Mouse (Mus musculus): ENCODE results near the gene Tmem129.

Tmem129 gene

DNA sequence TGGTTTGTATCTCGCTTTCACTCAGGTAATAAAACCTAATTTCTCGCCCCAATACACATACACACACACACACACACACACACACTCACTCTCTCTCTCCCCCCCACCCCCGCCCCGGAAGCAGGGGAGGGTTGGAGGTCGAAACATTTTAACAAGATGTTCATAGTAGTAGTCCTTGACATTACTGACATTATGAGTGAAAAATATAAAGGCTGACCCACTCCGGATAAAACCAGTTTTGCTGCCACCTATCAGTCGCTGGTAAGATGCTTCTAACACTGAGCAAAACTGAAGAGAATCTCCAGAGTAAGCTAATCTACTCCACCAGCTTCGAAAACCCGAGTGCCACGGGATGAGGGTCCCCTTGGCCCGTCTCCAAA is 6.7 kb downstream of the Tmem129 start:
- in situ Hi-C loops (cut with MboI; ENCODE audit: low sequenced_read_pairs) = no loop called here

DNA sequence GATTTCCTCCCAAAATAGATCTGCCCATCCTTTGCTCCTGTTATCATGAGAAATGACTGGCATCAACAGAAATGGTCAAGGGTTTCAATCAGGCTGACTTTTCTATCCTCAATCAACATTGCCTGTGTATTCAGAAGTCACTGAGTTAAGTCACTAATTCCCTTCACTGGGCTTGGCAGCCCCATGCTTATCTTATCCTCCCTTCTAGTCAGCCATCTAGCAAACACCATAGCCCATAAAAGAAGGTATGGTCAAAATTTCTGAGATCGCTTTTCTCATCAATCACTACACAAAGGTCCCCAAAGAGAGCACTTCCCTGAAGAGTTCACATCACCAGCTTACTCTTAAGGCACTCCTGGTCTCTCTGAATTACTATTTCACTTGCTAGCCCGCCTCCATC is 7.2 kb downstream of the Tmem129 start:
- in situ Hi-C loops (cut with MboI; ENCODE audit: low sequenced_read_pairs) = no loop called here

DNA sequence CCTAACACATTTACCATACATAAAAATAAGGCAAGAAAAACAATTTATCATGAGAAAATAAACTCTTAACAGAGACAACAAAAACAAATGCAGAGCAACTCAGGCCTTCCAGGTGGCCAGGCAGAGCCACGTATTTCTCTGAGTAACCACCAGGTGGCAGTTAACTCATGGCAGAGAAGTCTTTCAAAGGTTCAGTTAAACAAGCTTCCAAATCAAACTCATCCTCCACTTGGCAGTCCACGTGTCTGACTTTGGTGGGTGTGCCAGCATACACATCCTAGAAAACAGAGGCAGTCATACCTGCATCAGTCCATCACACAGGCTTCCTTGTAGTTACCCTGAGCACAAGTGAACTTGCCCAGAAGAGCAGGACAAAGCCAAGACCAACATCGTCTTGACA is 17.6 kb downstream of the Tmem129 start:
- in situ Hi-C loops (cut with MboI; ENCODE audit: low sequenced_read_pairs) = no loop called here

DNA sequence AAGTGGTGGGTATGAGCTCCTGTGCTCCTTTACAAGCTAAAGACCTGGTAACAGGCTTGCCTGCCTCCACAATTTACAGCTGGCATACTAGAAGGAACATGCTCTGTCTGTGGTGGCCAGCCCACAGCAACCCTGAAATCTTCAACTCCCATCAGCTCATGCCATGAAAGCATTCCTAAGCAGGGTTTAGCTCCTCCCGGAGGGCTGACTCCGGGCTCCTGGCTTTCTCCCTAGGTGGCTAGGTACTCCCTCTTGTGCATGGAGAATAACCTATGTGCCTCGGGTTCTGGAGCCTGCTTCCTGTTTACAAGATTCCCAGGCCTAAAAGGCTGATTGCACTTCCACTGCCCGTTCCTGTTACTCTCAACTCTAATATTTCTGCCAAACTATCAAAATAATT is 19.4 kb downstream of the Tmem129 start:
- in situ Hi-C loops (cut with MboI; ENCODE audit: low sequenced_read_pairs) = no loop called here

DNA sequence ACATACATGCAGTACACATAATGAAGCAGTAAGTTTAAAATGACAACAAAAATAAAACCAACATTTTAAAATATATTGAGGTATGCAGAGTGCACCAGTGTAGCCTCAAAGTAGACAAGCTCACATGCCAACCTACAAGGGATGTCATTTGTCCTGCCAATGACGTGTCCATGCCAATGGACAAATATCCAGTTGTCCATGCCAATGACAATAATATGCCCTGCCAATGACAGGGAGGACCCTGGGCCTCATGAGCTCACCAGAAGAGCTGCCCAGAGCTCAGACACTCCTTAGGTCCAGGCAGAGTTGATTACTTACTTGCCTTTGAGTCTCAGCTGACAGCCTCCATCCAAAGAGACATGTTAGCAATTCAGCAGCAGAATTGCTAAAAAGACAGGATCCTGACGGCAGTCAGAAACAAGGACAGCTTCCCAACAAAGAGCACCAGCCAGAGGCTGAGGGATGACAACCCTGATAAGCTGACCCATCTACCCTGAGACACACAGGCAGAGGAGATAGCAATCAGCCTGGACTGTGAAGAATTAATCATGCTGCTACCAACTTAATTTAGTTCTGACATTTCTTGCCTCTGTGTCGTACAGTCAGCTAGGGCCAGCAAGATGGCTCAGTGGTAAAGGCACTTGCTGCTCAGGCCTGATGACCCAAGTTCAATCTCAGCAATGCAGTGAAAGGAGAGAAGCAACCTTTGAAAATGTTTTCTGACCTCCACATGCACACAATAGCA is 20.4 kb downstream of the Tmem129 start:
- in situ Hi-C loops (cut with MboI; ENCODE audit: low sequenced_read_pairs) = no loop called here

DNA sequence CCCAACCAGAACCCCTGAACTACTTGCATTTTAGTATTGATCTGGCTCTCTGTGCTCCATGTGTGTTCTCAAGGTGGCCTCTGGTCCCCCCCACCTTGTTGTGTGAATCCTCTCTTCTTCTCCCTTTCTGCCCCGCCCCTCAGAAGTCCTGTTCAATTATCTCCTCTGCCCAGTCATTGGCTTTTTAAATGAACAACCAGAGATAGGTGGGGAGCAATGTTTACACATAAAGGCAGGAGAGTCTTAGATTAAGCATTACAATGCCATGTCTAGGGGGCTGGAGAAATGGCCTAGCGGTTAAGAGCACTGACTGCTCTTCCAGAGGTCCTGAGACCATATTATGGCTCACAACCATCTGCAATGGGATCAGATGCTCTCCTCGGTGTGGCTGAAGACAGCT is 22.9 kb downstream of the Tmem129 start:
- in situ Hi-C loops (cut with MboI; ENCODE audit: low sequenced_read_pairs) = no loop called here

DNA sequence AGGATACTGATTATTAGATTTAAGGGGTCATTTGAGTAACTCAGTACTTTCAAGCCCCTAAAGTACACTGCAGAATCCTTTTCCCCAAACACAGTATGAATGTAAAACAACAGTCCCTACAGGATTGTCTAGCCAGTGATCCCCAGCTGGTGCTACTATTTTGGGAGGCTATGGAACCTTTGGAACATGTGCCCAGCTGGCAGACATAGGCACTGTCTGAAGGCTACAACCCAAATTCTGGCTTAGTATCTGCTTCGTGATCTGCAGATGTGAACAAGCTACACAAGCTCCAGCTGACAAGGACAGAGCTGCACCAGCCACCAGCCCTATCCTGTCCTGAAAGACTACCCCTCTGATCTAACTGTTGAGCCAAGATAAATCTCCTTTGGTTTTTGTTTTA is 25.7 kb downstream of the Tmem129 start:
- in situ Hi-C loops (cut with MboI; ENCODE audit: low sequenced_read_pairs) = no loop called here

DNA sequence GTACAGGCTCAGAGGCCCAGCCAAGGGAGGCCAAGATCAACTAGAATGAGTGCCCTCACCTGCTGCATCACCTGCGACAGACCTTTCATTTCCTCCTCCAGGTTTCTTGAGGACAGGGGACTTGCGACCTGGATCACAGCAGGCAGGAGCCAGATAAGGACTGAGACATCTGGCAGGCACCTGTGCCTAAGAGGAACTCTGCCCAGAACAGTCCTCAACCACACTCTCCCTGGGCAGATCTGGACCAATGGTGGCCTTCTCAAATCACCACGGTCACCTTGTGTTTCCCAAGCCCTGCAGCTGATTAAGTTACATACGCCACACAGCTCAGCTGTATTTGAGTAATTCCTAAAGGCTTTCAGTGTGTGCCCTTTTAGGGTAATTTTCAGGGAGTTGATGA is 27.6 kb downstream of the Tmem129 start:
- in situ Hi-C loops (cut with MboI; ENCODE audit: low sequenced_read_pairs) = no loop called here

DNA sequence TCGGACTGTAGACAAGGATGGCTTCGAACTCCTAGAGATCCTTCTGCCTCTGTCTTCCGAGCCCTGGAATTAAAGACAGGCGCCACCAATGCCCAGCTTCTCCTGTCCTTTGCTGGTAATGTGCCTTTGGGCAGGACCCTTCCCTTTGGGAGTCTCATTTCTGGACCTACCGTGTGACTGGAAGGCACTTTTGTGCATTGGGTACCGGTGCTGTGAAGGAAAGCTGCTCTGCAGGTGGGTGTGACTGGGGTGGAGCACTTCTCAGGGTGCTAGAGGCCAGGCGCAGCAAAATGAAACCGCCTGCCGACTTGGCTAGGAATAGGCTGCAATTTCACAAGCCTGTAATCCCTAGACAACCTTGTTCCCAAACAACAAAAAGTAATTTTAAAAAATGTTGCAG is 28.2 kb downstream of the Tmem129 start:
- in situ Hi-C loops (cut with MboI; ENCODE audit: low sequenced_read_pairs) = no loop called here

DNA sequence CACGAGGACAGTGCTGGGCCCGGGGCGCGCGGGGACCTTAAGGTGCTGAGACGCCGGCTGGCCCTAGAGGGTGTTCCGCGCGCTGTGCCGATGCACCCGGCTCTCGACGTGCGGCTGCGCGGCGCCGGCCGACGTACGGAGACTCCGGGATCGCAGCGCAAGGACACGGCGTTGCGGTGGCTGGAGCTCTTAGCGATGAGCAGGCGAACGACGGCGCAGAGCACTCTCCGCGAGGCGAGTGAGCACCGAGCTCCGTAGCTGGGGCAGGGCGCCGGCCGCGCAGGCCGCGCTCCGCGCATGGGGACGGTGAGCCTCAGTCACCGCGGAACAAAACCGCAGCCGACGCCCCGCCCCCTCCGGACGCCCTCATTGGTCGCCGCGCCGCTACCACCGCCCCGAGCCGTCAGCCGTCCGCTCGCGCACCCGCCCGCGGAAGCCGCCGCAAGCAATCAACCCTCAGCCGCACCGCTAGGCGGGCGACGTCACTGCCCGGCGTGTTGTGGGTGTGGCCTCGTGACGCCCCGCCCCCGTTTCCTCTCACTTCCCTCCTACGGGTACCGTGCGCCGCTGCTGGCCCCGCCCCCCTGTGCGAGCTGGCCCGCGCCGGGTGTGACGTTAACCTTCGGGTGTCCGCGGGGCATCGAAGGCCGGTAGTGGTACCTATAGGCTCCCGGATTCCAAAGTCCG is 28.8 kb downstream of the Tmem129 start, which contains the start of the genes Fam53a and Gm9903:
Gene Fam53a, minus strand, starts transcription at position 335 of the 687 bp plus-strand sequence.
Gene Gm9903, plus strand, starts transcription at position 625 of the 687 bp plus-strand sequence.
- in situ Hi-C loops (cut with MboI; ENCODE audit: low sequenced_read_pairs) = no loop called here

DNA sequence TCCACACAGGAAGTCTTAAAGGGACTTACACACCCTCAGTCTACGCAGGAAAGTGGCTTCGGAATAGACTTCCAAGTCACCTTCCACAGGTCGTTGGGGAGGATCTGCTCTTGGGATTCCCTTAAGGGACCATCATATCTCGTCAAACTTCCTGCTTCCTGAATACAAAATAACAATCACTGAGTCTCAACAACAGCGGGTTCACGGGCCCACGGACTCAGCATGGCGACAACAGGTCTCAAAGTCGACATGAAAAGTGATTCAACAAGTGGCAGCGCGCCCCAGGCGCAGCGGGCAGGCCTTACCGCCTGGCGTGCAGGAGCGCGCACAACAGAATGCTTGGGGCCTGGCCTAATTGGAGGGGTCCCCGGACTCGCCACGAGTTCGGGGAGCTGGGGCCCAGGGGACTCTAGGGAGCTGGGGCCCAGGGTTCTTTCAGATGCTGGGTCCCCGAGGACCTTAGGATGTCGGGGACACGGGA is 29.4 kb downstream of the Tmem129 start:
- in situ Hi-C loops (cut with MboI; ENCODE audit: low sequenced_read_pairs) = no loop called here

DNA sequence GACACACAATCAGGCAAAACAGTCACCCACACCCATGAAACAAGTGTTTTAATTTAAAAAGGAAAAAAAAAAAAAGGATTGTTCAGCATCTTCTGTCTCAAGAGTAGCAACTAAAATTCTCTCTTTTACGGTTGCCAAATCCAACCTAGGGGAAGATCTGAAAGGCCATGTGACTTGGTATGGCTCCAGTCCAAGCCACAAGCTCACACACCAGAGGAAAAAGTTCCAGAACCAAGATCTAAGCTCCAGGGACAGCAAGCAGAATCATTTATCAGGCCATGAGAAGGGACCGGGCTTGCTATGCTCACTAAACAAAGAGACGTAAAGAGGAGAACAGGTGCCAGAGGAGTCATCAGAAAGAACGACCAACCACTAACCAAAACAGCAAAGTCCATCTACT is 30.2 kb downstream of the Tmem129 start:
- in situ Hi-C loops (cut with MboI; ENCODE audit: low sequenced_read_pairs) = no loop called here

DNA sequence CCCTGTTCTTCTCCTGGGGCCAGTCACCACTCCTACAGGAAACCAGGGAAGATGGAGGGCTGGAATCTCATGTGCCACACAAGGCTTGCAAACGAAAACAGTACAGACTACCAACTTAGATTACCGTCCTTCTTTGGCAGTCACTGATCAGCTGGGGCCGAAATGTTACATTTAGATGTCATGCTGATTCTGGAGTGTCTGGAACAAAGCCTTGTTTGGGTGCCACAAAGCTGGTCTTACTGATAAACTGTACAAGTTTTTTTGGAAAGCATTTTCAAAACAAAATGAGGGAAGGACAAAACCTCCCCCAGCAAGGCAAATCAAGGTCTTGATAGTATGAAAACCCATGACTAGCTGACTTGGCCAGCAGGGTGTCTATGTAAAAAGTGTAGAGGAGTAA is 34.5 kb downstream of the Tmem129 start:
- in situ Hi-C loops (cut with MboI; ENCODE audit: low sequenced_read_pairs) = no loop called here

DNA sequence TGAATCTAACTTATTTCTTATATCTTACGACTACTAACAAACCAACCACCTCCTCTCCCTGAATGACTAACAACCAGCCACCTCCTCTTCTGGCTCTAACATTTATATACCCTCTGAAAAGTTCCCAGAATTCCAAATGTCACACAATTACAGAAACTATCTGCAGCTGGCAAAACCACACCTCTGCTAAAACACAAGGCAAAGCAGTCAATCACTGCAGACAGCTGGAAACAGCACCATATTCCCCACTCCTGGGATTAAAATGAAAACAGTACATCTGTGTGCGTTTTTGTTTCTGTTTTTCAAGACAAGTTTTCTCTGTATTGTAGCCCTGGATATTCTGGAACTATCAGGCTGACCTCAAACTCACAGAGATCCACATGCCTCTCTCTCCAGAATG is 35.5 kb downstream of the Tmem129 start:
- in situ Hi-C loops (cut with MboI; ENCODE audit: low sequenced_read_pairs) = no loop called here

DNA sequence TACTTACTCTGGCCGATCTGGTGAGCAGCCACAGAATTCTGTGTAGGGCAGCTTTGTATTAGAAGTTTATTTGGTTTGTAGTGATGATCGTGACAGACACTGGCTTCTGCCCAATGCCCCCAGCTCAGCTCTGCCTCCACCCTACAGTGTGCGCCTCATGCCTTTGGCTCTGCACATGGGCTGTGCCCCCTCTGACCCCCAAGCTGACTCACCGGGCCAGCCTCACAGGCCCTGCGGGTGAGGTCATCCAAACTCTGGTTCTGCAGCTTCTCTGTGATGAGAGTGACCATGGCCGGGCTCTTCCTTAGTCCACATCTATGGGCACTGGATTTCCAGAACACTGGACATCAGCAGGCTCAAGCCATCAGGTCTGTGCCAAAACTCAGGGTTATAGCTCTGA is 43.8 kb downstream of the Tmem129 start:
- in situ Hi-C loops (cut with MboI; ENCODE audit: low sequenced_read_pairs) = no loop called here

DNA sequence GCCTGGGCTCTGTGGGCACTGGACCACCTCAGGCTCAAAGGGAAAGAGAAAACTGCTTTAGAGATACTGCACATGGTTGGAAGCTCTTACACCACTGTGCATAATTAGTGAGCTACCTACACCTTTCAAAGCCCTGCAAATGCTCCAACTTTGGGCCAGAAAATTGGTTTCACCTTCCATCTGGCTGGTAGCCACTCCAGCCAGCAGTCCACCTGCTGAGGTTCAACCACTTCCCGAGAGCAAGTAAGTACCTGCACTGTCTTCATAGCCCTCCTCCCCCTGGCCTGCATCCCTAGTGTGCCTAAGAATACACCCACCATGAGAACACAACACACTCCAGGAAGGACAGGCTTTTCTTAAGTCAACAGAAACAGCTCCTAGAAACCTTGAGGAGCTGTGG is 46.4 kb downstream of the Tmem129 start:
- in situ Hi-C loops (cut with MboI; ENCODE audit: low sequenced_read_pairs) = no loop called here

DNA sequence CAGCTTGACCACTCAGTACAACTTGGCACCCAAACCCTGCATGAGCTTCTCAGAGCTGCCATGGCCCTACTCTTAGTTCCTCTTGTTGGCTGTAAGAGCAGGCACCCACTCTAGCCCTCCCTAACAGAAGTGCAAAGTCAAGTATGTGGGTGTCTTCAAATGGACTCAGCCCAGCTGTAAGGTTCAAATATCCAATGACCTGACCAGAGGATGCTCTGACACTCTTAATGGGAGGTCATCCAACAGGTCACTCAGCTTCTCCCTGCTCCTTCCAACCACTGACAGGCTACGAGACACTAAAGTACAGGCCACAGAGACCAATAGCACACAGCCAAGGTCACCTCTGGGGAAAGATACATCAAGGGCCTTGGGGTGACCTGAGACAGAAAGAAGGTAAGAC is 49.0 kb downstream of the Tmem129 start:
- in situ Hi-C loops (cut with MboI; ENCODE audit: low sequenced_read_pairs) = no loop called here

DNA sequence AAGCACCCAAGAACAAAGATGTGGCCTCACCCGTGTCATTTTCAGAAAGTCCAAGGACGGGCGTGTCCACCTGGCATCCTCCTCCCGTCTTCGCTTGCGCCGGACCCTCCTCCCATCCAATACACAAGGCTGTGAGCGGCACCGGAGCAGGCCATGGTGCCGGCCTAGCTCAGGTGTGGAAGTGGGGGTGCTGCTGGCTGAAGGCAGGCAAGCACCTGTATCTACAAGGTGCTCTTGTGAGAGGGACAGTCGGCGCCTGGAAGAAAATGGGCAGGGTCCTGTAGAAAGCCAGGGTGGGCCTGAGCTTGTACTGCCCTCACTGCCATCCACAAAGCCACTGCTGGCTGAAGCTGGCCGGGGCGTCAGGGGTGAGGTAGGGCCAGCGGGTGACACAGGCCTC is 50.8 kb downstream of the Tmem129 start:
- in situ Hi-C loops (cut with MboI; ENCODE audit: low sequenced_read_pairs) = no loop called here

DNA sequence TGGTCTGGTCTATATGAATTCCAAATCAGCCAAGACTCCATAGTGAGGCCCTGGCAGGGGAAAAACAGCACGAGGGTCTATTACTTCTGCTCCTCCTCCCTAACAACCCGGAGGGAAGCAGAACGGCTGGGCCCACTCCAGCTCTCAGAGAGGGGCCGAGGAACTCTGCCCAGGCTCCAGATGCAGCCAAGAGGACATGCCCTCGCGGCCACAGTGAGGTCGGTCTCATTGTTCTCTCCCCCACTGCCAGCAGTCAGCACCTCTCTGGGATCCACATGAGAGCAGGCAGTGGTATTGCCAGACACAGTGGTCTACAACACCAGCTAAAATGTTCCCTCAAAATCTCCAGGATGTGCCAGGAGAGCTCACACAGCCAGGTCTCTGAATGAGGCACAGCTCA is 51.6 kb downstream of the Tmem129 start:
- in situ Hi-C loops (cut with MboI; ENCODE audit: low sequenced_read_pairs) = no loop called here

DNA sequence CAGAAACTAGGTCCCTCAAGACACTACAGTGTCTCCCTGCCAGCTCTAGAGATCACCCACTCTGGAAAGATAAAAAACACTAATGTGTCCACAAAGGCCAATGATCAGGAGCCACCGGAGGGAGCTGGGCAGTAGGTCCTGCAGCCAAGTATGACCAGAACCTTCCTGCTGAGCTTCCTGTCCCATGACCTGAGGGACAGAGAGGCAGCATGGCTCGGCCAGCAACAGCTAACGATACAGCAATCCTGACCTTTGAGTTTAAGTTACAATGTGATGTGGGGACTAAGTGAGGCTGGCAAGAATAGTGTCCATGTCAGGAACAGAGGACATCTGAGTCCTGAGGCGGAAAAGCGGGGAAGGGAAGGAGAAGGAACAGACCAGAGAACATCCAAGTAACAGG is 52.9 kb downstream of the Tmem129 start:
- in situ Hi-C loops (cut with MboI; ENCODE audit: low sequenced_read_pairs) = no loop called here
